Mouse (Mus musculus) bone marrow macrophage, adult 2 months (primary cell): Measurements from ENCODE around the gene Gtf2i. TPM values are rescaled to one million over a fixed set of nuclear protein-coding genes. Genes with fewer than 3 reads are reported as not detected.

ENCODE experiments used
- H3K27ac ChIP-seq: 2 replicates; pipeline ENCODE4 v1.5.1; 2012; ENCODE audit warnings: low read depth, low read length; ENCODE audit not compliant: insufficient read depth
- H3K4me1 ChIP-seq: 2 replicates; pipeline ENCODE4 v1.6.1; 2012; ENCODE audit warnings: low read length; ENCODE audit not compliant: control insufficient read depth, insufficient read depth
- H3K4me3 ChIP-seq: 2 replicates; pipeline ENCODE4 v1.5.1; 2012; ENCODE audit warnings: mild to moderate bottlenecking, low read length, moderate library complexity; ENCODE audit not compliant: insufficient read depth
- CTCF ChIP-seq: IDR thresholded peaks from 2 replicates; pipeline ENCODE4 v1.5.1; 2012; ENCODE audit warnings: low read depth, mild to moderate bottlenecking, low read length, moderate library complexity
- POLR2A ChIP-seq: IDR thresholded peaks from 2 replicates; pipeline ENCODE4 v1.6.1; 2012; ENCODE audit warnings: mild to moderate bottlenecking, low read depth, low read length, borderline replicate concordance
- polyA plus RNA-seq: library from polyadenylated mRNA; stranded (reverse); fragments of >200 nt; gene quantifications from 2 replicates; pipeline ENCODE4 v1.2.4, GENCODE M21; 2012; ENCODE audit not compliant: missing spikeins, insufficient read depth, insufficient read length

The Gtf2i gene
- polyA plus RNA-seq, 1 experiment, result 67.3 TPM

DNA sequence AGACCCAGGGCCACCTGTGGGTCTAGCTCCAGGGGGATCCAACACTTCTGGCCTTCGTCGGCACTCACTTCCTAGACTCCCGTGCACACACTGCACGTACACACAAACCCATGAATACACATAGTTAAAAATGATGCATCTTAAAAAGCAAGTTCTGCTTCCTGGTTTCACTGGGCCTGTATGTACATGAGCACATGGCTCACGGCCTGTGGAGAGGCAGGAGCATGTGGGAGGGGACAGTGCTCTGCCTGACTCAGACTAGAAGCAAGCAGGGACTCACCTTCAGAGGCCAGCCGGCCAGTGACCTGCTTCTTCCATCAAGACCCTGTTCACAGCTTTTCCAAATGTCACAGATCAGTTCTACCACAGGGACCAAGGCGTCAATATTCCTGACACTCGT is 120.9 kb downstream of the Gtf2i start:
- Histone ChIP-seq H3K27ac (no peak overlapping the region), H3K4me1 (peaks cover 7% of the 10 kb centered on the region), H3K4me3 (no peak overlapping the region)
- TF ChIP-seq CTCF (no peak), POLR2A (no peak)

DNA sequence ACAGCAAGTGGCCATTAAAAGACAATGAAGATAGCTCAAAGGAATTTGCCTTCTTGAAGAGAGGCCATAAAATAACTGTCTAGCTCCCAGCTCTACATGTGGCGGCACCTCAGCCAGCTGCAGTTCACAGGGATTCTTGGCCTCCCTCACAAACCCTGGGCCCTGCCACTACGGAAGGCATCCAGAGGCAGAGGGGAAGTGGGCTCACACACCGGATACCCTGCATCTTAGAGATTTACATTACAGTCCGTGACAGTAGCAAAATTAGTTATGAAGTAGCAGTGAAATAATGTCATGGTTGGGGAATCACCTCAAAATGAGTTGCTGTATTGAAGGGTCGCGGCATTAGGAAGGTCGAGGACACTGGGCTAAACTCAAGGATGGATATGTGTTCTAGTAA is 126.0 kb downstream of the Gtf2i start:
- TF ChIP-seq POLR2A, result no peak
- Histone ChIP-seq H3K4me3 (no peak overlapping the region), H3K4me1 (peaks cover 6% of the 10 kb centered on the region), H3K27ac (no peak overlapping the region)

Other genes starting within 250 kb of the Gtf2i start
- gene Castor2, start 215.0 kb downstream of the Gtf2i start, polyA plus RNA-seq, result 10.7 and 18.9 TPM in 2 replicates
- gene Rcc1l, start 138.0 kb downstream of the Gtf2i start, polyA plus RNA-seq, result 4.9 and 5.8 TPM in 2 replicates
- gene Gtf2ird2, start 130.7 kb downstream of the Gtf2i start, polyA plus RNA-seq, result 5.5 and 7.3 TPM in 2 replicates
- gene Ncf1, start 85.1 kb downstream of the Gtf2i start, polyA plus RNA-seq, result 373 and 392 TPM in 2 replicates
- gene Gtf2ird1, start 142.0 kb upstream of the Gtf2i start, polyA plus RNA-seq, result 8.8 and 9.6 TPM in 2 replicates
- gene Clip2, start 237.7 kb upstream of the Gtf2i start, polyA plus RNA-seq, result 13.1 and 14.3 TPM in 2 replicates
- gene Syna, start 245.4 kb upstream of the Gtf2i start, polyA plus RNA-seq, result not detected in 2 replicates